Mouse (Mus musculus) kidney, adult 2 months (tissue): ENCODE measurements around the gene Hs1bp3.

Experiments
- CTCF ChIP-seq: fragments of 200-500 bp; conservative IDR thresholded peaks from 2 replicates; pipeline ENCODE4 v1.5.1; 2011; ENCODE audit warnings: low read depth, mild to moderate bottlenecking, control low read depth, low read length, moderate library complexity, mixed read lengths; ENCODE audit not compliant: insufficient read depth, insufficient read length
- POLR2A ChIP-seq: fragments of 200-500 bp; IDR thresholded peaks from one replicate; pipeline ENCODE4 v1.6.1; 2011; ENCODE audit warnings: low read depth, low read length, control low read depth

GRCm38 (mm10) chr12:8313773-8314172 is 541 bp downstream of the Hs1bp3 start:
- TF ChIP-seq CTCF = no peak
- TF ChIP-seq POLR2A = no peak
